Mouse (Mus musculus) heart, postnatal 10 days (tissue): Measurements from ENCODE around the gene Cela2a. TPM values are rescaled to one million over a fixed set of nuclear protein-coding genes. Genes with fewer than 3 reads are reported as not detected.
A peak's percentile ranks its signal among the peaks of the same experiment; 100 is the strongest.

Source experiments
- DNase-seq, 2 experiments: peaks; one replicate each; pipeline ENCODE4 v3.0.0; 2021
- intact Hi-C: fragments of 180-260 bp; cut with DNase I; formaldehyde crosslinking; loops from one replicate; pipeline ENCODE4 v1.15.1; 2025
- total RNA-seq, 2 experiments: library from RNA; stranded (reverse); gene quantifications; 2 replicates each; pipeline ENCODE4 v1.2.3; 2021

Cela2a gene
- total RNA-seq, 2 experiments from 2014 or later = 0.87 TPM; not detected in 1

- no peak for DNase-seq
- intact Hi-C loops = no loop called here
Observed at GRCm38 (mm10) chr4:141860246-141860841, 34.4 kb upstream of the Cela2a start.

- intact Hi-C loops = no loop called here
- DNase-seq = no peak
Observed at GRCm38 (mm10) chr4:141859351-141859750, 33.4 kb upstream of the Cela2a start.

- no peak for DNase-seq
- intact Hi-C loops = no loop called here
Observed at GRCm38 (mm10) chr4:141858501-141858900, 32.5 kb upstream of the Cela2a start.

- intact Hi-C loops = loop anchor here (1.0 kb wide), 1 partner anchor 101 kb away; no protein-coding TSS in a partner anchor
- DNase-seq = peak; percentile 80 to 91
Observed at GRCm38 (mm10) chr4:141857422-141857930, 31.5 kb upstream of the Cela2a start.

- DNase-seq = peak; percentile 53 to 80
- intact Hi-C loops = loop anchor here (1.0 to 2.0 kb wide), 2 partner anchors 43 to 233 kb away; no protein-coding TSS in a partner anchor
Observed at GRCm38 (mm10) chr4:141853437-141853836, 27.5 kb upstream of the Cela2a start.

GRCm38 (mm10) chr4:141845999-141846398 lies 20.0 kb upstream of the Cela2a start, which contains the start of gene Ctrc:
TSS of gene Ctrc (minus strand) at chr4:141846359.
- intact Hi-C loops = loop anchor here (2.0 to 10.0 kb wide), 2 partner anchors 223 to 461 kb away; partner anchors contain the start of gene Slc25a34

GRCm38 (mm10) chr4:141834536-141835095 lies 8.7 kb upstream of the Cela2a start:
- intact Hi-C loops = no loop called here
- no peak for DNase-seq

More at GRCm38 (mm10) chr4:141845999-141846398, 20.0 kb upstream of the Cela2a start, which contains the start of gene Ctrc:
- no peak for DNase-seq

GRCm38 (mm10) chr4:141833911-141834310 lies 8.0 kb upstream of the Cela2a start:
- no peak for DNase-seq
- intact Hi-C loops = no loop called here

- intact Hi-C loops = no loop called here
- DNase-seq = no peak
Observed at GRCm38 (mm10) chr4:141831361-141831760, 5.4 kb upstream of the Cela2a start.

- DNase-seq = no peak
- intact Hi-C loops = no loop called here
Observed at GRCm38 (mm10) chr4:141830381-141830780, 4.4 kb upstream of the Cela2a start.

GRCm38 (mm10) chr4:141828177-141828576 lies 2.2 kb upstream of the Cela2a start:
- intact Hi-C loops = no loop called here
- peak; percentile 34 to 48 for DNase-seq

GRCm38 (mm10) chr4:141827401-141827800 lies 1.4 kb upstream of the Cela2a start:
- DNase-seq = no peak
- intact Hi-C loops = no loop called here

GRCm38 (mm10) chr4:141822979-141823378 lies 3.0 kb downstream of the Cela2a start:
- intact Hi-C loops = no loop called here
- DNase-seq = peak; percentile 11 to 28

- intact Hi-C loops = no loop called here
- DNase-seq = peak; percentile 15 to 48
Observed at GRCm38 (mm10) chr4:141822089-141822488, 3.9 kb downstream of the Cela2a start.

GRCm38 (mm10) chr4:141821178-141821577 lies 4.8 kb downstream of the Cela2a start:
- no peak for DNase-seq
- intact Hi-C loops = no loop called here

- intact Hi-C loops = no loop called here
- DNase-seq = no peak
Observed at GRCm38 (mm10) chr4:141819316-141819715, 6.6 kb downstream of the Cela2a start.

- DNase-seq = no peak
- intact Hi-C loops = no loop called here
Observed at GRCm38 (mm10) chr4:141818861-141819260, 7.1 kb downstream of the Cela2a start.

- intact Hi-C loops = no loop called here
Observed at GRCm38 (mm10) chr4:141817706-141818105, 8.3 kb downstream of the Cela2a start.

GRCm38 (mm10) chr4:141816776-141817655 lies 8.9 kb downstream of the Cela2a start:
- intact Hi-C loops = no loop called here
- DNase-seq = no peak

More at GRCm38 (mm10) chr4:141817706-141818105, 8.3 kb downstream of the Cela2a start:
- no peak for DNase-seq

GRCm38 (mm10) chr4:141816267-141816666 lies 9.7 kb downstream of the Cela2a start:
- DNase-seq = no peak
- intact Hi-C loops = no loop called here

- intact Hi-C loops = loop anchor here (2.0 kb wide), 1 partner anchor 41 kb away; no protein-coding TSS in a partner anchor
- DNase-seq = no peak
Observed at GRCm38 (mm10) chr4:141811375-141811774, 14.6 kb downstream of the Cela2a start.
